Mouse (Mus musculus): ENCODE data around the gene Frat1. TPM values are rescaled to one million over a fixed set of nuclear protein-coding genes. Genes with fewer than 3 reads are reported as not detected.

Gene Frat1
- total RNA-seq, 2 experiments from 2014 or later, result 4.6 to 6.7 TPM

GRCm38 (mm10) chr19:41816410-41816809, 13.4 kb upstream of the Frat1 start:
- DNase-seq (ENCODE audit: low spot score in 2 of 2), result no peak

GRCm38 (mm10) chr19:41816915-41817314, 12.9 kb upstream of the Frat1 start:
- DNase-seq (ENCODE audit: low spot score in 2 of 2), result no peak

- peak in 1 of 2 experiments; percentile 32 for DNase-seq (ENCODE audit: low spot score in 2 of 2)
These were observed 12.4 kb upstream of the Frat1 start for GRCm38 (mm10) chr19:41817325-41817724.

- DNase-seq (ENCODE audit: low spot score in 2 of 2), result no peak
These were observed 11.0 kb upstream of the Frat1 start for GRCm38 (mm10) chr19:41818749-41819148.

GRCm38 (mm10) chr19:41821436-41821835, 8.3 kb upstream of the Frat1 start:
- no peak for DNase-seq (ENCODE audit: low spot score in 2 of 2)

- no peak for DNase-seq (ENCODE audit: low spot score in 2 of 2)
These were observed 7.2 kb upstream of the Frat1 start for GRCm38 (mm10) chr19:41822589-41822988.

- DNase-seq (ENCODE audit: low spot score in 2 of 2), result no peak
These were observed 4.8 kb upstream of the Frat1 start for GRCm38 (mm10) chr19:41824950-41825349.

GRCm38 (mm10) chr19:41826529-41826928, 3.2 kb upstream of the Frat1 start:
- DNase-seq (ENCODE audit: low spot score in 2 of 2), result no peak

- no peak for DNase-seq (ENCODE audit: low spot score in 2 of 2)
These were observed 829 bp upstream of the Frat1 start for GRCm38 (mm10) chr19:41828941-41829340.

- DNase-seq (ENCODE audit: low spot score in 2 of 2), result peak; percentile 36 to 72
These were observed 599 bp downstream of the Frat1 start for GRCm38 (mm10) chr19:41830106-41831031.

- DNase-seq (ENCODE audit: low spot score in 2 of 2), result no peak
These were observed 1.4 kb downstream of the Frat1 start for GRCm38 (mm10) chr19:41831101-41831570.

GRCm38 (mm10) chr19:41831718-41832391, 2.1 kb downstream of the Frat1 start:
- DNase-seq (ENCODE audit: low spot score in 2 of 2), result no peak

- no peak for DNase-seq (ENCODE audit: low spot score in 2 of 2)
These were observed 2.9 kb downstream of the Frat1 start for GRCm38 (mm10) chr19:41832501-41833201.

GRCm38 (mm10) chr19:41835407-41835806, 5.6 kb downstream of the Frat1 start:
- DNase-seq (ENCODE audit: low spot score in 2 of 2), result no peak

GRCm38 (mm10) chr19:41835816-41836215, 6.0 kb downstream of the Frat1 start:
- no peak for DNase-seq (ENCODE audit: low spot score in 2 of 2)

GRCm38 (mm10) chr19:41836719-41837118, 6.9 kb downstream of the Frat1 start:
- no peak for DNase-seq (ENCODE audit: low spot score in 2 of 2)

- DNase-seq (ENCODE audit: low spot score in 2 of 2), result no peak
These were observed 7.6 kb downstream of the Frat1 start for GRCm38 (mm10) chr19:41837194-41837916.

GRCm38 (mm10) chr19:41837917-41838261, 8.1 kb downstream of the Frat1 start:
- DNase-seq (ENCODE audit: low spot score in 2 of 2), result no peak

- no peak for DNase-seq (ENCODE audit: low spot score in 2 of 2)
These were observed 9.0 kb downstream of the Frat1 start for GRCm38 (mm10) chr19:41838808-41839207.

GRCm38 (mm10) chr19:41839685-41840084, 9.9 kb downstream of the Frat1 start:
- no peak for DNase-seq (ENCODE audit: low spot score in 2 of 2)

Data from gastrocnemius, postnatal 4 days (tissue).